Mouse (Mus musculus): ENCODE measurements around the gene Zbtb16.

GRCm38 (mm10) chr9:48711296-48711781 is 124.7 kb downstream of the Zbtb16 start:
- TF ChIP-seq CTCF (IDR thresholded peaks at IDR 0.05; ENCODE audit: extremely low read depth, insufficient read length, insufficient replicate concordance, low read depth, low read length) (no peak), POLR2A (IDR thresholded peaks at IDR 0.05; ENCODE audit: low read depth, low read length) (no peak)
